Mouse (Mus musculus) bone marrow macrophage, adult 2 months (primary cell): ENCODE measurements around the gene Lrfn1. TPM values are rescaled to one million over a fixed set of nuclear protein-coding genes. Genes with fewer than 3 reads are reported as not detected.
"Not testable (repeated sequence)": the region's sequence is repeated elsewhere in the genome, so short reads cannot be mapped to it uniquely, and the experiment has no call there.

Source experiments
- H3K27ac ChIP-seq: 2 replicates; pipeline ENCODE4 v1.5.1; 2012; ENCODE audit warnings: low read depth, low read length; ENCODE audit not compliant: insufficient read depth
- H3K4me1 ChIP-seq: 2 replicates; pipeline ENCODE4 v1.6.1; 2012; ENCODE audit warnings: low read length; ENCODE audit not compliant: control insufficient read depth, insufficient read depth
- H3K4me3 ChIP-seq: 2 replicates; pipeline ENCODE4 v1.5.1; 2012; ENCODE audit warnings: mild to moderate bottlenecking, low read length, moderate library complexity; ENCODE audit not compliant: insufficient read depth
- CTCF ChIP-seq: IDR thresholded peaks from 2 replicates; pipeline ENCODE4 v1.5.1; 2012; ENCODE audit warnings: low read depth, mild to moderate bottlenecking, low read length, moderate library complexity
- POLR2A ChIP-seq: IDR thresholded peaks from 2 replicates; pipeline ENCODE4 v1.6.1; 2012; ENCODE audit warnings: mild to moderate bottlenecking, low read depth, low read length, borderline replicate concordance
- polyA plus RNA-seq: library from polyadenylated mRNA; stranded (reverse); fragments of >200 nt; gene quantifications from 2 replicates; pipeline ENCODE4 v1.2.4, GENCODE M21; 2012; ENCODE audit not compliant: missing spikeins, insufficient read depth, insufficient read length

The Lrfn1 gene
- polyA plus RNA-seq, 1 experiment: 3.6 TPM

DNA sequence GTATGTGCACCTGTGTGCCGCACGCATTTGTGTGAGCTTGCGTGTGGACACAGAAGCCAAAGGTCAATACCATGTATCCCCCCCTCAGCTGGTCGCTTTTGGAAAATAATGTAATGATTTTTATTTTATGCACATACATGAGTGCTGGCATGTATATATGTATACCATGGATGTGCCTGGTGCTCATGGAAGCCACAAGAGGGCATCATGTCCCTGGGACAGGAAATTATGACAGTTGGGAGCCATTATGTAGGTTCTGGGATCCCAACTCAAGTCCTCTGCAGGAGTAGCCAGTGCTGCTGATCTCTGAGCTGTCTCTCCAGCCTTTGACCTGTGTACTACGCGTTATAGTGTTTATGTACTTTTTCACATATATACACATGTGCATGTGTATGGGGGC lies 24.4 kb downstream of the Lrfn1 start:
- H3K4me3 ChIP-seq: no peak overlapping the region
- peaks cover 12% of the 10 kb centered on the region for H3K4me1 ChIP-seq

DNA sequence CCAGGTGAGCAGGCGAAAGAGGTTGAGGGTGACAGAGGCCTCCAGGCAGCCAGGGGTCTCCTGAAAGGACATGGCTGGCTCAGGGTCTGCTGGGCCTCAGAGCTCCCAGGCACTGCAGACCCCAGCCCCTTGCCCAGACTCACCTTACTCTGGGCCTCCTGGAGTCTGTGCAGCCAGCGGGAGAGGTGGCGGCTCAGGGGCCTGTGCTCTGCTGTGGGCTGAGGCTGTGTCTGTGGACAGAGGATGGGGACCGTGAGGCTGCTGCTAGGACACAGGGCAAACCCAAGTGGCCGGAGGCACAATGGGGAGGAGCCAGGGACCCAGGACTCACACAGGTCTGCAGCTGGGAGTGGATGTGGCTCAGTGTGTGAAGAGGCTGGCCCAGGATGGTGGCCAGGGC lies 25.6 kb downstream of the Lrfn1 start:
- Histone ChIP-seq H3K27ac (no peak overlapping the region), H3K4me1 (peaks cover 6% of the 10 kb centered on the region), H3K4me3 (no peak overlapping the region)
- TF ChIP-seq CTCF: no peak
- no peak for TF ChIP-seq POLR2A

More for the DNA sequence above, 24.4 kb downstream of the Lrfn1 start:
- TF ChIP-seq CTCF (no peak), POLR2A (no peak)
- no peak overlapping the region for H3K27ac ChIP-seq

DNA sequence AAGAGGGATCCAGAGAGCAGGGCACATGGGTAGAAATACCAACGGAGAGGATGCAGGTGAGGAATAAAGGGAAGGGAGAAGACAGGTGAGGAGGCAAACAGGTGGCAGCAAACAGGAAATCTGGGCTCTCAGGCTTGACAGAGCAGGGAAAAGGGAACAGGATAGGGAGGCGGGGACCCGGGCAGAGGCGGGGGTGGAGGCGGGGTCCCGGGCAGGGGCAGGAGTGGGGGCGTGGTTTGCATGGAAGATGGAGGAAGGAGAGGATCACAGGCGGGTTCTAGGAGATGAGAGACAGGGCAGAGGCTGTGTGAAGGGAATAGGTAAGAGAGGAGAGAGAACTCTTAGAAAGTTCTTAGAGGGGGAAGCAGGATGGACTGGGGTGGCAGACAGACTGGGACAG lies 27.1 kb downstream of the Lrfn1 start:
- TF ChIP-seq POLR2A: no peak
- TF ChIP-seq CTCF: no peak
- Histone ChIP-seq H3K27ac (no peak overlapping the region), H3K4me1 (peaks cover 6% of the 10 kb centered on the region), H3K4me3 (no peak overlapping the region)

DNA sequence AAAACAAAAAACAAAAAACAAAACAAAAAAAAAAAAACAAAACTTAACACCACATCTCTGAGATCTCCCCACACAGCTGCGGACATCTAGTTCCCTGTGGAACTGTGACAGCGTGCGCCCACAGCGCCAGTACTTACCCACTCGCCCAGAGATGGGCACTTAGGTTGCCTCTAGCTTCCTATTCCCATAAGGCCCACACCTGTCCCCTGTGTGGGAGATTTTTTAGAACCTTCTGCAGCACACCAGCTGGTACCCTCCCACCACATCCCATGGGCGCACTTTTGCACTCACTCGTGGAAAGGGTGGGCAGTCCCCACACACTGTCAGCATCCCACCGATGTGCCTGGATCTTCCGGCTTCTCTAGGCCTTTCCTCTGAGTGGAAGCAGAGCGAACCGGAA lies 31.1 kb downstream of the Lrfn1 start:
- Histone ChIP-seq H3K27ac (no peak overlapping the region), H3K4me1 (peaks cover 6% of the 10 kb centered on the region), H3K4me3 (no peak overlapping the region)
- TF ChIP-seq POLR2A (no peak), CTCF (no peak)

DNA sequence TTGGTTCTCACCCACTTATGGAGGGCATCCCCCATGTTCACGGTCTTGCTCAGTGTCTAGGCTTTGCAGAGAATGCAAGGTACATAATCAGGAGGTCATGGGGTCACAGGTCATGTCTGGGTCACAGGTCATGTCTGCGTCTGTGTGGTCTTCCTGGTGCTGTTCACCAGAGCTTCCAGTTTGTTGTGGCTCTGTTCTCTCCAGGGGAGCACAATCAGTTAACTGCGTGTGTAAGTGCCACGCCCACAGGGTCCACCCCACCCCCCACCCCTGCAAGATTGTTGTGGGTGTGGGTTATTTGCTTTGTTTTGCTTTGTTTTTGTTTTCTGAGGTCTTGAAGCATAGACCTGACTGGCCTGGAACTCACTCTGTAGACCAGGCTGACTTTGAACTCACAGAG lies 32.4 kb downstream of the Lrfn1 start:
- TF ChIP-seq CTCF (no peak), POLR2A (no peak)
- Histone ChIP-seq H3K27ac (no peak overlapping the region), H3K4me1 (peaks cover under 1% of the 10 kb centered on the region), H3K4me3 (no peak overlapping the region)

DNA sequence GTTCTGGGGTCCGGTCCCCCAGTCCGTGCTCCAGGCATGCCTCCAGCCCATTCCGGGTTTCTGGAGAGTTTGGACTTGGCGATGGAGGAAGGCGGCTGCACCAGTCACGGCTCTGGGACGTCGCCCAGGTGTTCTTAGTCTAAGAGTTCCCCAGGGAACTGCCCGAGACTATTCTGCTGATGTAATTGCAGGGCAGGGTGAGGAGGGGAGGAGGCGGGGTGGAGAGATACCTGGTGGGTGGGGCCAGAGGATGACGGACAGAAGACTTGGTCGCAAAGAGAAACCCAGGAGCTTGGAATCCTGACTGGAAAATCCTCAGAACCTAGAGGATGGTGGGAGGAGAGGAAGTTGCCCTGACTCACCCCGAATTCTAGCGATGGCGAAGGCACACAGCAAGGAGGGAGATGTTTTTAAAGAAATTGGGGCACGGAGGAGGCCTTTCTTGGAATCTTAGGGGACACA lies 36.3 kb downstream of the Lrfn1 start:
- Histone ChIP-seq H3K4me1 (no peaks in the 10 kb centered on the region), H3K4me3 (no peak overlapping the region), H3K27ac (no peak overlapping the region)
- TF ChIP-seq POLR2A (no peak), CTCF (no peak)

DNA sequence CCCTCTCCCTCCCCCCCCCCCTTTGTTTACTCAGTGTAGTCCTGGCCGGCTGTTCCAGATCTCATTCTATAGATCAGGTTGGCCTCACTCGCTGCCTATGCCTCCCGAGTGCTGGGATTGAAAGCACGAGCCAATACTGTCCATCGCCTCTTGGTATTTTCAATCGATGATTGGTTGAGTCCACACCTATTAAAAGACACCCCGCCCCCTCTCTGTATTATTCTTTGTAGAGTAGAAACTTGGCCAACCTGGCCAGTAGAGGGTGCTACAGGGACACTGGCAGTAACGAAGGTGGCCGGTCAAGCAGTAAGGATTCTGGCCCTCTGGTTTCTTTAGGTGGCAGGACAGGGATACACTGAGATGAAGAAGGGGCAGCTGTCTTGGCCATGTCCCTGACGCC lies 38.6 kb downstream of the Lrfn1 start:
- H3K4me1 ChIP-seq: no peaks in the 10 kb centered on the region
- H3K27ac ChIP-seq: no peak overlapping the region
- TF ChIP-seq CTCF (0 out of 2 replicates have a peak, but pooled peaks have one; percentile 18), POLR2A (no peak)
- no peak overlapping the region for H3K4me3 ChIP-seq

DNA sequence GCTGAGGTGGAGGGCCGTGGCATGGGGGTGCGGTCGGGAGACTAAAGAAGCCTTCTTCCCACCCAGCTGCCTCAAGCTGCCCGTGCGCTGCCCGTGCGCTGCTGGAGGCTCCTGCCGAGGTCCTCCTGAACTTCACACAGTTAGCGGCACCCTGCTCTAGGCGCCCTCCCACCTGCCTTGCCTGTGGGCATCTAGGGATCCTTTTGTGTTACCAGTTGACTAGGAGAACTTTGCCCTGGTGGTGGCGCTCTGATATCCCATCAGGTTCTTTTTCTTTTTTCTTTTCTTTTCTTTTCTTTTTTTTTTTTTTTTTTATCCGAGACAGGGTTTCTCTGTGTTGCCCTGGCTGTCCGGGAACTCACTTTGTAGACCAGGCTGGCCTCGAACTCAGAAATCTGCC lies 39.1 kb downstream of the Lrfn1 start:
- no peak overlapping the region for H3K27ac ChIP-seq
- no peak overlapping the region for H3K4me3 ChIP-seq
- no peaks in the 10 kb centered on the region for H3K4me1 ChIP-seq
- TF ChIP-seq POLR2A (no peak), CTCF (no peak)

DNA sequence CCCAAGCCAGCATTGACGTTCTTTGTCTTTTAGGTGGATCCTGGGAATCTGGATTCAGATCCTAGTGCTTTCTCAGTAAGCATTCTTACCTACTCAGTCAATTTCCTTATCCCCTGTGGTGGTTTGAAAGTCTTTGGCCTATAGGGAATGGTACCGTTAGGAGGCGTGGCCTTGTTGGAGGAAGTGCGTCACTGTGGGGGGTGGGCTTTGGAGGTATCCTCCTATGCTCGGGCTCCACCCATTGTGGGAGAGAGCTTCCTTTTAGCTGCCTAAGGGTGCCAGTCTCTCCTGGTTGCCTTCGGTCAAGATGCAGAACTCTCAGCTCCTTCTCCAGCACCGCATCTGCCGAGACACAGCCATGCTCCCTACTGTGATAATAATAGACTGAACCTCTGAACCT lies 40.5 kb downstream of the Lrfn1 start:
- Histone ChIP-seq H3K27ac (no peak overlapping the region), H3K4me3 (no peak overlapping the region), H3K4me1 (no peaks in the 10 kb centered on the region)
- TF ChIP-seq CTCF (no peak), POLR2A (no peak)

DNA sequence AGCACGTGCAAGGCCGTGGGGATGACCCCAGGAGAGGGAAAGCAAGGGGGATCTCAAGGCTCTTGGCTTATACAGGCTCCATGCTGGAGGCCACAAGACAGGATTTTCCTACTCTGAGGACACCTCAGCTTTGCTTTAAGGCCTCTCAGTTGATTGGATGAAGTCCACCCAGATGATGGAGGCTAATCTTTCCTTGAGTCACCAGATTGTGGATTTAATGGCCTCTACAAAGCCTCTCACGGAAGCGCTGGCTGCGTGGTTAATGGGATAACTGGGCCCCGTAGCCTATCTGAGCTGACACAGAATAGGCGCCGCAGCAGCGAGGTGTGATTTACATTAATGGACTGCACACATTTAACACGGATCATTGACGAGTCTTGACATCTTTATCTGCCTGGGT lies 43.6 kb downstream of the Lrfn1 start:
- no peaks in the 10 kb centered on the region for H3K4me1 ChIP-seq
- H3K27ac ChIP-seq: no peak overlapping the region
- no peak overlapping the region for H3K4me3 ChIP-seq
- TF ChIP-seq CTCF: no peak
- TF ChIP-seq POLR2A: no peak

DNA sequence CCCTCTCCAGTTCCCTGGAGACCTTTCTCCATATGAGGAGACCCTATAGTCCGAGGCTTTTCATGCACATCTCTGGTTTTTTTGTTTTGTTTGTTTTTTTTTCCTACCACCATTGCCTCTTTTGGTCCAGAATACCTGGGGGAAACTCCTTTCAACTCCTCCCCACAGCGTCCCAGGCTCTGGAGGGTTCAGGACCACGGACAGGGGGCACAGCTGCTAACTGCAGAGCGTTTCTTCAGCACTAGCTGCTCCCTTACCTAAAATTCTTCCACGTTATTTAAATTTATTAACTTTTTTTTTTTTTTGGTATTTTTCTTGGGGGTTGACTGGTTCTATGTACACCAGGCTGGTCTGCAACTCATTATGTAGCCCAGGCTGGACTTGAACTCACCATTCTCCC lies 53.8 kb downstream of the Lrfn1 start:
- H3K4me1 ChIP-seq: no peaks in the 10 kb centered on the region
- no peak for TF ChIP-seq POLR2A
- TF ChIP-seq CTCF: no peak
- H3K27ac ChIP-seq: no peak overlapping the region
- no peak overlapping the region for H3K4me3 ChIP-seq

DNA sequence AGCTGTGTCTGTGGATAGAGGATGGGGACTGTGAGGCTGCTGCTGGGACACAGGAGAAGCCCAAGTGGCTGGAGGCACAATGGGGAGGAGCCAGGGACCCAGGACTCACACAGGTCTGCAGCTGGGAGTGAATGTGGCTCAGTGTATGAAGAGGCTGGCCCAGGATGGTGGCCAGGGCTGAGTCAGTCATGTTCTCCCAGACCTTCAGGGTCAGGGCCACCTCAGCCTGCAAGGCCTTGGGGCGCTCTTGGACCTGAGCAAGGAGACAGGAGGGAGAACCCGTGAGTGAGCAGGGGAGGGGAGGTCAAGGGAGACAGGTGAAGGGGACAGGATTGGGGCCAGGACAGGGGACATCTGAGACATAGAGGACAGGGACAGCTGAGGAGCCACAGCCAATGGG lies 57.3 kb downstream of the Lrfn1 start:
- H3K4me3 ChIP-seq, H3K4me1 ChIP-seq, H3K27ac ChIP-seq: not testable (repeated sequence)

DNA sequence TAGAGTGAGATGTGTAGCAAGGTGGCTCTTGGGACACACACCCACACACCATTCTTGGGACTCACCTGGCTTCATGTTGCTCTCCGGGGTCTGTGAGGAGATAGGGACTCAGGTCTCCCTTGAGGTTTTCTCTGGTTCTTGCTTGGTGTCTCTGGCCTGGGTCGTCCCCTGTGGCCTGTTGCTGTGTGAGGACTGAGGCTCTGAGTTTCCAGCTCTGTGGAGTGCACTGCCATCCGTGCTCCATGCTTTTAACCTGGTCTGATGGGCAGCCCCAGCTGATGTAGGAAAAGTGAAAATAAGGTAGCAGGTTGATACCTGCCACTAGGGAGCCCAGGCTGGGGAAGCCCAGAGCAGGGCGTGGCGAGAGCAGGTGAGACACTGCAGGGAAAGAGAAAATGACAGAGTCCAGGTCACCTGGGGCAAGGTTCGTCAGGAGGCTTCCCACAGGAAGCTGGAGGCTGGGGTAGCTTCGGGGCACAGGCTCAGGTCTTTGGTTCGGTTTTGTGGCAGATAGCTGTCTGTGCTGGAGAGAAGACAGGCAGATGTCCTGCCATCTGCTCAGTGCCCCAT lies 58.7 kb downstream of the Lrfn1 start, which contains the start of gene Ifnl2:
Gene Ifnl2, minus strand, starts transcription at position 51 of the 570 bp plus-strand sequence.
- H3K4me1 ChIP-seq, H3K4me3 ChIP-seq, H3K27ac ChIP-seq: not testable (repeated sequence)
